Mouse (Mus musculus) kidney, postnatal 0 days (tissue): ENCODE measurements around the gene Scyl1. TPM values are rescaled to one million over a fixed set of nuclear protein-coding genes. Genes with fewer than 3 reads are reported as not detected.
"Not testable (repeated sequence)": the region's sequence is repeated elsewhere in the genome, so short reads cannot be mapped to it uniquely, and the experiment has no call there.

ENCODE experiments used
- ATAC-seq: fragments of 200-750 bp; cut with Nextera tagmentation; replicated peaks from 2 replicates; pipeline ENCODE4 v1.8.0; 2017; ENCODE audit warnings: low read depth, moderate number of reproducible peaks, moderate TSS enrichment, moderate library complexity; ENCODE audit not compliant: low FRiP score
- DNase-seq: peaks from one replicate; pipeline ENCODE4 v3.0.0-alpha.2; 2016; ENCODE audit warnings: low spot score
- H3K27ac ChIP-seq: fragments of 300-500 bp; sonication (generic); 2 replicates; pipeline ENCODE4 v1.5.1; 2014; ENCODE audit warnings: mild to moderate bottlenecking
- H3K27me3 ChIP-seq: fragments of 300-500 bp; sonication (generic); 2 replicates; pipeline ENCODE4 v1.6.1; 2014; ENCODE audit warnings: low read length, mixed read lengths; ENCODE audit not compliant: insufficient read depth
- H3K36me3 ChIP-seq: fragments of 300-500 bp; sonication (generic); 2 replicates; pipeline ENCODE4 v1.6.1; 2014; ENCODE audit warnings: low read length, mixed read lengths; ENCODE audit not compliant: insufficient read depth
- H3K4me1 ChIP-seq: fragments of 300-500 bp; sonication (generic); replicated peaks from 2 replicates; pipeline ENCODE4 v1.6.1; 2014; ENCODE audit warnings: antibody characterized with exemption, low read length, mixed read lengths; ENCODE audit not compliant: insufficient read depth
- H3K4me2 ChIP-seq: fragments of 300-500 bp; sonication (generic); 2 replicates; pipeline ENCODE4 v1.6.1; 2014; ENCODE audit warnings: mild to moderate bottlenecking, low read length, moderate library complexity, mixed read lengths
- H3K4me3 ChIP-seq: fragments of 300-500 bp; sonication (generic); replicated peaks from 2 replicates; pipeline ENCODE4 v1.5.1; 2014; ENCODE audit warnings: low read depth, low read length
- H3K9ac ChIP-seq: fragments of 300-500 bp; sonication (generic); 2 replicates; pipeline ENCODE4 v1.6.1; 2014; ENCODE audit warnings: low read depth, low read length
- H3K9me3 ChIP-seq: fragments of 300-500 bp; sonication (generic); replicated peaks from 2 replicates; pipeline ENCODE4 v1.6.1; 2016; ENCODE audit warnings: low read length, inconsistent platforms, mixed read lengths
- CTCF ChIP-seq: IDR thresholded peaks from 2 replicates; pipeline ENCODE4 v1.5.1; 2016; ENCODE audit warnings: antibody characterized with exemption, low read depth, mild to moderate bottlenecking, moderate library complexity
- WGBS: fragments of 180-500 bp; shearing (Covaris S2); extraction: QIAGEN DNeasy Blood & Tissue Kit; methylation state at CpG from one replicate; pipeline ENCODE4 v1.1.7; 2014; 5-methylcytosine and 5-hydroxymethylcytosine counted together
- polyA plus RNA-seq: library from polyadenylated mRNA; unstranded; fragments of >200 nt; fragmentation: Nextera tagmentation; extraction: Ambion mirVana; gene quantifications from 2 replicates; pipeline ENCODE4 v1.2.1, GENCODE M21; 2015

Gene Scyl1
- polyA plus RNA-seq, 1 experiment from 2014 or later: 63.5 TPM

DNA sequence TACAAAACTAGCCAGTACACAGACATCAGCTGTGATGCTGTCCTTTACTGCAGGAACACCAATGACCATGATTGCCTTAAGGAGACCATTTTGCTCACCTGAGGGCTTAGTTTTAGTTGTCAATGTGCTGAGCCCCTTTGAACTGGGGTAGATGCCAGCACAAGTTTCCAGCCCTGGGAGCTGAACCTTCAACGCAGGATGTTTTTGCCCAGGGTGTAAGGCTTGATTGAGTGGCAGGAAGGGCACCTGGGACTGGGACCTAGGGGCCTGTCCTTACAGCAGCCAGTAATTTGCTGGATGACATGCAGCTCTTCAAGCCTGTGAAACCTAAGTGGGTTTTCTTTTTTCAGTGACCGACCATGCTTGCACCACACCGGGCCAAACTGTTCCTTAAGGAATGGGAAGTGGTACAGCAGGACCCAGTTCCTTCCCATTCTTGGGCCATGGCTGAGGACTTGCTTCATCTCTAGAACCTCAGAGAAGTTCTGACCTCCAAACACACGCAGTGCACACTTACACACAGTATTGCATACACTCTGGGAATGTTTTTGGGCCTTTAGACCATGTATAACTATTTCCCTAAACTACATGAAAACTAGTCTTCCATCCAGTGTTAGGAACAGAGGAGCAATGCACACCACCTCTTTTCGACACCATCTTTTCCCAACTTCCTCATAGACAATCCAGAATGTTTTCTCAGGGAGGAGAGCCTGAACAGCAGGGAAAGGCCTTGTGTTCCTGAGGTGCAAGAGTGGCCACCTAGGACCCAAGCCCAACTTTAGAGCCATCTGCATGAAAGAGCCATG, 23.8 kb upstream of the Scyl1 start:
- H3K36me3 ChIP-seq: peaks cover 34% of the 10 kb centered on the region
- peak overlapping the region; percentile 78 for H3K27ac ChIP-seq
- WGBS: 27% methylated on average over 5 of the region's 5 CpGs
- DNase-seq (peak; percentile 39), ATAC-seq (peak; percentile 55)
- no peak overlapping the region for H3K4me3 ChIP-seq
- peak overlapping the region; percentile 58; the same call in 1 of the 2 replicates for H3K9ac ChIP-seq
- no peaks in the 10 kb centered on the region for H3K27me3 ChIP-seq
- H3K9me3 ChIP-seq: no peaks in the 10 kb centered on the region
- no peak for TF ChIP-seq CTCF
- peak overlapping the region; percentile 65 for H3K4me2 ChIP-seq
- peaks cover 12% of the 10 kb centered on the region for H3K4me1 ChIP-seq

DNA sequence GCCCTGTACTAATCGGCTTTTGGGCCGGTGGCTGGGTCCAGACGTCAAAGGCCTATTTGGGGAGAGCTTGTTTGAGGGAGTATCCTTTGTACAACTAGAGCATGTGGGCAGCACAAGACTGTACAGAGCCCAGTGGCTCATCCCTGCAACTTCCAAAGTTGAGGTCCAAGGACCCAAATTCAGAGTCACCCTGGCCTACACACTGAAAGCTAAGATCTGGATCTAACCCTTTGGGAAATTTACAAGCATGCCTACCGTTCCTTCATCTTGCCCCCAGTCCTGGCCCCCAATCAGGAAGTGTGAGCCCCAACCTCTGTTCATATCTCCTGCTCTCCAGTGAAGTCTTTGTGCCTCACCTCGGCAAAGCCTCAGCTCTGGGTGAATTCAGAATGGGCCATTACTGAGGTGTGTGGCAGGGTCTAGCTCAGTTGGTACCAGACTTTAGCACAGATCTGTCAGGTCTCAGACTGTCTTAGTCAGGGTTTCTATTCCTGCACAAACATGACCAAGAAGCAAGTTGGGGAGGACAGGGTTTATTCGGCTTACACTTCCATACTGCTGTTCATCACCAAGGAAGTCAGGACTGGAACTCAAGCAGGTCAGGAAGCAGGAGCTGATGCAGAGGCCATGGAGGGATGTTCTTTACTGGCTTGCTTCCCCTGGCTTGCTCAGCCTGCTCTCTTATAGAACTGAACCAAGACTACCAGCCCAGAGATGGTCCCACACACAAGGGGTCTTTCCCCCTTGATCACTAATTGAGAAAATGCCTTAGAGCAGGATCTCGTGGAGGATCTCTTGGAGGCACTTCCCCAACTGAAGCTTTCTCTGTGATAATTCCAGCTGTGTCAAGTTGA, 22.9 kb upstream of the Scyl1 start:
- H3K27me3 ChIP-seq, H3K4me2 ChIP-seq, DNase-seq, H3K4me3 ChIP-seq, H3K9me3 ChIP-seq: not testable (repeated sequence)
- H3K4me1 ChIP-seq: peaks cover 12% of the 10 kb centered on the region
- peak overlapping the region; percentile 78 for H3K27ac ChIP-seq
- ATAC-seq: peak; percentile 19; the same call in 1 of the 2 replicates
- WGBS: 14% methylated on average over 7 of the region's 7 CpGs
- peaks cover 34% of the 10 kb centered on the region for H3K36me3 ChIP-seq
- 0 out of 2 replicates have a peak, but pooled peaks have one; percentile 1 for TF ChIP-seq CTCF
- H3K9ac ChIP-seq: 0 out of 2 replicates have a peak overlapping the region, but pooled peaks have one; percentile 10

DNA sequence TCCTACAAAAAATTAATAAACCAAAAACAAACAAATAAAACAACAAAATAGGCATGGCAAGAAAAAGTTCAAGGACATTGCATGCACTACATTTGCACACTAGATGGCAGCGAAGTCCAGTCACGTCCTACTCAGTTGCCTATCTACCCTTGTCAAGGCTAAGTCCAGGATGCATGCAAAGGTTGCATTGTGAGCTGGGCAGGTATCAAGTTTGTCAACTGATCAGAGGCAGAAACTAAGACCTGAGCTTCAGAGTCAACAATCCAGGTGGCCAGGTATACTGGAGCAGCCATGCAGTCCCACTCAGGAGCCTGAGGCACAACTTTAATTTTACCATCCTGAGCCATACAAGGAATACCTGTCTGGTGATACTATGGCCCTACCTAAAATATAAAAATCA, 21.9 kb upstream of the Scyl1 start:
- peaks cover 27% of the 10 kb centered on the region for H3K36me3 ChIP-seq
- peaks cover 12% of the 10 kb centered on the region for H3K4me1 ChIP-seq
- no peak overlapping the region for H3K4me2 ChIP-seq
- ATAC-seq (peak; percentile 37), DNase-seq (peak; percentile 89)
- no peak overlapping the region for H3K27ac ChIP-seq
- H3K9me3 ChIP-seq: no peaks in the 10 kb centered on the region
- H3K4me3 ChIP-seq: no peak overlapping the region
- no peaks in the 10 kb centered on the region for H3K27me3 ChIP-seq
- peak; percentile 87 for TF ChIP-seq CTCF
- WGBS: 0% methylated on average over 2 of the region's 2 CpGs
- H3K9ac ChIP-seq: no peak overlapping the region

DNA sequence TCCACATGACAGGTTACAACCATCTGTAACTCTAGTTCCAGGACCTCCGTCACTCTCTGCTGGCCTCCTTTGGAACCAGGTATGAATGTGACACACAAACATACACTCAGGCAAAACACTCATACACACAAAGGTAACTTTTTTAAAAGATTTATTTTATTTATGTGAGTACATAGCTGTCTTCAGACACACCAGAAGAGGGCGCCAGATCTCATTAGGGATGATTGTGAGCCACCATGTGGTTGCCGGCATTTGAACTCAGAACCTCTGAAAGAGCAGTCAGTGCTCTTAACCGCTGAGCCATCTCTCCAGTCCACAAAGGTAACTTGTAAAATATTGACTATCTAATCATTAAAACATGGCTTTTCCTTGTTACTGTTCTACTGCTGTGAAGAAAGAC, 20.1 kb upstream of the Scyl1 start:
- Histone ChIP-seq H3K4me3 (no peak overlapping the region), H3K27me3 (no peaks in the 10 kb centered on the region), H3K4me1 (peaks cover 9% of the 10 kb centered on the region; the same call in 1 of the 2 replicates), H3K4me2 (no peak overlapping the region), H3K9me3 (no peaks in the 10 kb centered on the region), H3K36me3 (peaks cover 13% of the 10 kb centered on the region), H3K9ac (no peak overlapping the region), H3K27ac (no peak overlapping the region)
- ATAC-seq (no peak), DNase-seq (no peak)
- 70% methylated on average over 4 of the region's 4 CpGs for WGBS
- peak; percentile 48 for TF ChIP-seq CTCF

- TF ChIP-seq CTCF: no peak
- 63% methylated on average over 5 of the region's 5 CpGs for WGBS
- no peak for ATAC-seq
- Histone ChIP-seq H3K27ac (no peak overlapping the region), H3K9me3 (no peaks in the 10 kb centered on the region), H3K27me3 (no peaks in the 10 kb centered on the region), H3K36me3 (no peaks in the 10 kb centered on the region), H3K4me3 (no peak overlapping the region), H3K4me1 (0 out of 2 replicates have a peak, but pooled peaks cover 3% of the 10 kb centered on the region), H3K9ac (no peak overlapping the region), H3K4me2 (no peak overlapping the region)
- no peak for DNase-seq
Observed at GRCm38 (mm10) chr19:5789066-5789465, 17.8 kb upstream of the Scyl1 start.

GRCm38 (mm10) chr19:5788620-5789019, 17.4 kb upstream of the Scyl1 start:
- H3K4me3 ChIP-seq: no peak overlapping the region
- WGBS: 86% methylated on average over 7 of the region's 7 CpGs
- no peak for ATAC-seq

More at GRCm38 (mm10) chr19:5788620-5789019, 17.4 kb upstream of the Scyl1 start:
- H3K27me3 ChIP-seq: no peaks in the 10 kb centered on the region
- H3K36me3 ChIP-seq: no peaks in the 10 kb centered on the region
- no peak overlapping the region for H3K4me2 ChIP-seq
- no peak for DNase-seq
- no peaks in the 10 kb centered on the region for H3K9me3 ChIP-seq
- no peak for TF ChIP-seq CTCF
- H3K4me1 ChIP-seq: 0 out of 2 replicates have a peak, but pooled peaks cover 3% of the 10 kb centered on the region
- no peak overlapping the region for H3K9ac ChIP-seq
- H3K27ac ChIP-seq: no peak overlapping the region
